Mouse (Mus musculus) kidney, postnatal 10 days (tissue): Measurements from ENCODE around the gene Abhd14b.

Experiments
- DNase-seq: peaks from one replicate; pipeline ENCODE4 v3.0.0; 2021; ENCODE audit warnings: mixed read lengths

The Abhd14b gene

DNA sequence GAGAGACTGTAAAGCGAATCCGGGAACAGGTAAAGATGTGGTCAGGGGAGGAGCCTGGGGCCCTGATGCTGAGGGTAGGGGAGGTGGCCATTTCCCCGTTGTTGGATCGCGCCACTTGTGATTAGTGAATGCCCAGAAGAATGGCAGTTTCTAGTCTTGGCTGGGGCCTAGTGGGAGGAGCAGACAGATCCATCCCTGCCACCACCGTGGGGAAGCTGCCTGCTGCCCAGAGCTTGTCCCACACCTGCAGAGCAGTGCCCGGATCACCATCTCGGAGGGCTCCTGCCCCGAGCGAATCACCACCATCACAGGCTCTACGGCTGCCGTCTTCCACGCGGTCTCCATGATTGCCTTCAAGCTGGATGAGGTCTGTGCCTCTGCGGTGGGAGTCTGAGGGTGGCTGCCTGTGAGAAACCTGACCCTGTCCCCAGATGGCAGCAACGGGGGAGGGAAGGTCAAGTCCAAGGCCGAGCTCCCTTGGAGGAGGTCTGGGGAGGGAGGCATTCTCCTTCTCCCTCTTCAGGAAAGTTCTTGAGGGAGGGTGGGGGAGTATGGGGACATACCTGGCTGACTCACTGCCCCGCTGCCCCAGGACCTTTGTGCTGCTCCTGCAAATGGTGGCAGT lies 13.3 kb downstream of the Abhd14b start:
- DNase-seq, result no peak

DNA sequence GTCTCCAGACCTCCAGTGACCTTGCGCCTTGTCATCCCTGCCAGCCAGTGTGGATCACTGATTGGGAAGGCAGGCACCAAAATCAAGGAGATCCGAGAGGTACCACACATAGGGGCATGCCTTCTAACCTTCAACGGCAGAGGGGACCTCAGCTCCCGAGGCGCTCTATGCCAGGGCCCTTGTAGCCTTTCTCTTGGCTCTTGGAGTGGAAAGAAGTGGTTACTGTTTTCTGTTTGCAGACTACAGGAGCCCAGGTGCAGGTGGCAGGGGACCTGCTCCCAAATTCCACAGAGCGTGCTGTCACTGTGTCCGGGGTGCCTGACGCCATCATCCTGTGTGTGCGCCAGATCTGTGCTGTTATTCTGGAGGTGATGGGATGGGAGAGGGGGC lies 13.8 kb downstream of the Abhd14b start:
- no peak for DNase-seq

DNA sequence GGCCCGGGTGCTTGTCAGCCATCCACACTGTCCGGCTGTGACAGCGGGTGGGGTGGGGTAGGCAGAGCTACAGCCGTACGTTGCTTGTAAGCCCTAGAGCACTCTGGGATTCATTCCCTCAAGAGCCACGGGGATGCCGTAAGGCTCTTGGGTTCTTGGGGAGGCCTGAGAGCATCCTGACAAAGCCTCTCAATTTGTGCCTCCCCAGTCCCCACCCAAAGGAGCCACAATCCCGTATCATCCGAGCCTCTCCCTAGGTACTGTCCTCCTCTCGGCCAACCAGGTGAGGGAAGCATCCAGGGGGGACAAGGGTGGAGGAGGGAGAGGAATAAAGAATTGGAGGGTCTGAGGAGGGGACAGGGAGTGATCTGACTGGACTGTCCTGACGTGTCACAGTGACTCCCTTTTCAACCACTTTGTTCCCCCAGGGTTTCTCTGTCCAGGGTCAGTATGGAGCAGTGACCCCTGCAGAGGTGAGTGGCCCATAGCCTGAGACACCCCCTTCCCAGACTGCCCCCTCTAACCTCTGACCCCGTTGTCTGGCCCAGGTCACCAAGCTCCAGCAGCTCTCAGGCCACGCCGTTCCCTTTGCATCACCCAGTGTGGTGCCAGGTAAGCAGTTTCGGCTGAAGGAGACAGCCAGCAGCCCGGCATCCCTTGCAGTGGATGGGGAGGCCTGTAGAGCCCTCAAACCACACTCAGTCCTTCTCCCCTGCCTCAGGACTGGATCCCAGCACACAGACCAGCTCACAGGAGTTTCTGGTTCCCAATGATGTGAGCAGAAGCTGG lies 14.6 kb downstream of the Abhd14b start:
- no peak for DNase-seq

DNA sequence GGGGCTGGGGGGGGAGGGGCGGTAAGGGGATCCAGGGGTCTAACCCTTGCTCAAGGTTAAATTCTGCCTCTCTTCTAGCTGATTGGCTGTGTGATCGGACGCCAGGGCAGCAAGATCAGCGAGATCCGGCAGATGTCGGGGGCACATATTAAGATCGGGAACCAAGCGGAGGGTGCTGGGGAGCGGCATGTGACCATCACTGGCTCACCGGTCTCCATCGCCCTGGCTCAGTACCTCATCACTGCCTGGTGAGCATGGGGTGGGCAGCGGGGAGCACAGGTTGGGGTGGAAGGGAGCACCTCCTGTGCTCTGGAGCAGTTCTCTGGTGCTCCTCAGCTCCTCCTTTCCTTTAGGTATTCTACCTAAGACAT lies 15.2 kb downstream of the Abhd14b start:
- no peak for DNase-seq

DNA sequence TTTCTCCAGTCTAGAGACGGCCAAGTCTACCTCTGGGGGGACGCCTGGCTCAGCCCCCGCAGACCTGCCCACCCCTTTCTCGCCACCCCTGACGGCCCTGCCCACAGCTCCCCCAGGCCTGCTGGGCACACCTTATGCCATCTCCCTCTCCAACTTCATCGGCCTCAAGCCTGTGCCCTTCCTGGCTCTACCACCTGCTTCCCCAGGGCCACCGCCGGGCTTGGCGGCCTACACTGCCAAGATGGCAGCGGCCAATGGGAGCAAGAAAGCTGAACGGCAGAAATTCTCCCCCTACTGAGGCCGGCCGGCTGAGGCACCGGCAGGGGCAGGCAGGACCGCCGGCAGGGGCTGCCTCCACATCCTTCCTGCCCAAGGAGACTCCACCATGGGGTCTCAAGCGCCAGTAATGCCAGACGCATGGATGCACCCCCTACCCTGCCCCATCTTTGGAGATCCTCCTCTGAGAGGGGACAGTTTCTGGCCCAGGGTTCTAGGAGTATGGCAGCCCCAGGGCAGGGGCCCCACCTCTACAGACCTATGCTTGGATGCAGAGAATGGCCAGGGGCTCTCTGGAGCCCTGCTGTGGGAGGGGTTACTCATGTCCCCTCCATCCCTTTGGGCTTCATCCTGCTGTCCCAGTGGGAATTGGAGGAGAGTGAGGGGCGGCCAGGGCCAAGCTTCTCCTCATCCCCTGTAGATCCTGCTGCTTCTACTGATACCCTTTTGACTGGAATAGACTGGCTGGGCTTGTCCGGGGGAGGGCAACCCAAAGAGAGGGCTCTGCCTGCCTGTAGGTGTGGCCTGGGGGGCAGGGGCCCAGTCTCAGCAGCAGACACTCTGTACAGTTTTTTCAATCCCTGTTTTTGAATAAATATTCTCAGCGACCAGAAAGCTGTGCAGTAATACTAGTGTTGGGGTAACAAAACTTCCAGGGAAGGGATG lies 16.1 kb downstream of the Abhd14b start:
- DNase-seq, result no peak

DNA sequence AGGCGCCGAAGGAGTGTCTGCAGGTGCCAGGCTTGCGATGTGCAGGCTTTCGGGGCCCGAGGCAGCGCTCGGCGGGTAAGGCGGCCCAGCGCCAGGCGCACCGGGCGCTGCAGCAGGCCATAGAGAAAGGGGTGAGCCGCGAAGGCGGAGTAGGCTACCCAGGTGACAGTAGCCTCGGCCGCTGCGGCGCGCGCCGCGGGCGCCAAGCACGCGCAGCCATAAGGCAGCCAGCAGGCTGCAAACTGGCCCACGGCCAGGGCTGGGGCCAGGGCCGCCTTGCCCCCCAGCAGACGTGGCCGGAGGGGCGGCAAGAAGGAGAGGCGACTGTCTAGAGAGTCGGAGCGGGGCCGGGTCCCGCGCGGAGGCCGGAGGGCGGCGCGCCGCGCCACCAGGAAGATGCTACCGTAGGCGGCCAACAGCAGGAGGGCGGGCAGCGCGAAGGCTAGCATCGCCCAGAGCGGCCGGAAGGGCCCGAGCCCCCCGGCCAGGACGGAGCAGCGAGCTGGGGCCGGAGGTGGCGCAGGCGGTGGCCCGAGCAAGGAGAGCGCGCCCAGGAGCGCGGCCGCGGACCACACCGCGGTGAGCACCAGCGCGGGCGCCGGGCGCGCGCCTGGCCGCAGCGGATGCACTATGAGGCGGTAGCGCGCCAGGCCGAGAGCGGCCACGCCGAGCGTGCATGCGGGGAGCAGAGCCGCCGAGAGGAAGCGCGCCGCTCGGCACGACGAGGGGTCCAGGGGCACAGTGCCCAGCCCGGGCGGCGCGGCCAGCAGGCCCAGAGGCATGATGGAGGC lies 17.7 kb downstream of the Abhd14b start:
- peak; percentile 81 for DNase-seq

DNA sequence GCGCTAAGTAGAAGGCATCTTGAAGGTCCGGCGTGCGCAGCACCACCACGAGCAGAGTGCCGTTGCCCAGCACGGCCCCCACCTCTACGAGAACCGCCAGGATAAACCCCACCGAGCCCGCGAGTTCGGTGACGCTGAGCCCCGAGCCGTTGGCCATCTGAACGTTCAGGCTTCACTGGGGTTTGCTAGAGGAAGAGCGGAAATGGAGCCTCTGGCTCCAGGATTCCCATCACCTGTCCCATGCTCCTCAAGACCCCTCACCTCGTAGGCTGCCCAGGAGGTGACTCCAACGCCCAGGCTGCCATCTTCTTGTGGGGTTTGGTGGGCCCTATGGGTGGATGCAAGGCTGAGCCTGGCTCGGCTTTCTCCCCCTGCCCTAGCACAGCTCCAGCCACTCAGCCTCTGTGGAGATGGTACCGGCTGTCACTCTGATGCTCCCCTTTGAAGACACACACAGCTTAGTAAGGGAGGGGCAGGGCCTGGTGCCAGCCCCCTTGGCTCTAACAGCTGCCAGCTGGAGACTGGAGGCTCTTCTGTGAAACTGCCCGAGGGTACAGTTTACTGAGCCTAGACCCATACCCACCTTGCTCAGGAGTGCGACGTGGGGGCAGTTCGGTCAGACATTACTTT lies 18.4 kb downstream of the Abhd14b start, which contains the start of gene Gpr62:
Gene Gpr62, minus strand, starts transcription at position 368 of the 630 bp plus-strand sequence.
- DNase-seq, result no peak

DNA sequence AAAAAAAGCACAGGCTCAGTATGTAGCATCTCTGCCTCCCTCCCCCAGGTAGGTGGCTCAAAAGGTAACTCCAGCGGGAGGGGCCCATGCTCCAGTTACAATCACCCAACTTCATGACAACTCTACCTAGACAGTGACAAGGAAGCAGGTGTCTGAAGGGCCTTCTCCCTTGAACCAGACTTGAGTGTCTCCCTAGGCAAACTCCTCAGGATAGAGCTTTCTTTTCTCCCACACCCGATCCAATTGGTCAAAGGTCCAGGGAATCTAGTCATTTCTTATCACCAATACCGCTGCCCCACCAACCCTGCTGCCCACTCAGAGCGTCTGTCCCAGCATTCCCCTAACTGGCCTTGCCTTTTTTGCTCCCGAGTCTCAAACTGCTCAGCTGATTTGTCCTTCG lies 19.5 kb downstream of the Abhd14b start:
- no peak for DNase-seq

DNA sequence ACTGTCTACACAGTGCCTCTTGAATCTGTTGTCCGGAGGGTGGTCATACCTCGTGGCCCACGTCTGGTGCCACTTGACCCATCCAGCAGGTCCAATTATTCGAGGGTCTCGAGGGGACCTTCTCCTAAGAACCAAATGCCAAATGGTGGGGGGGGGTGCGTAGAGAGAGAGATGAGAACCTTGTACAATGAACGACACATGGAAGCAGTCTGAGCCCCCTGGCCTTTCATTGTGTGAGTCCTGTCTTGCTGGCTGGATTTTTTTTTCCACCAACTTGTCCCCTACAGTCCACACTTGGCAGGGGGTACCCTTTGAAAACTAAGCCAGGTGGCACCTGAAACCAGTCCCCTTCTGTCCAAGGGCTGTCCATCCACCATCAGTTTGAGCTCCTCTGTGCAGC lies 20.5 kb downstream of the Abhd14b start:
- DNase-seq, result no peak

DNA sequence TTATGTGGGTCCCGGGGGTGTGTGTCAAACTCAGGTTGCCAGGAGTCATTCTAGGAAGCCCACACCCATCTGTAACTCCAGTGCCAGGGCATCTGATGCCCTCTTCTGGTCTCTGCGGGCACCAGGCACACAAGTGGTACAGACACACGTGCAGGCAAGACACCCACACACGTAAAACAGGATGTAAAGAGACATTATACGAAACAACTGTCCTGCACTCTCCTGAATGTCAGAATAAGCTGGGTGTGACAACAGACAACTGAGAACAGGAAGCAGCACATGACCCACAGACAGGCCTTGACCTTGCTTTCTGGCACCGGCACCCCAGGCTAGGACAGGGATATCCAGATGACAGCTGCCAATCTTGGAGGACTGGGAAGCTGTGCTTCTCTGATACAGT lies 22.1 kb downstream of the Abhd14b start:
- DNase-seq, result no peak

DNA sequence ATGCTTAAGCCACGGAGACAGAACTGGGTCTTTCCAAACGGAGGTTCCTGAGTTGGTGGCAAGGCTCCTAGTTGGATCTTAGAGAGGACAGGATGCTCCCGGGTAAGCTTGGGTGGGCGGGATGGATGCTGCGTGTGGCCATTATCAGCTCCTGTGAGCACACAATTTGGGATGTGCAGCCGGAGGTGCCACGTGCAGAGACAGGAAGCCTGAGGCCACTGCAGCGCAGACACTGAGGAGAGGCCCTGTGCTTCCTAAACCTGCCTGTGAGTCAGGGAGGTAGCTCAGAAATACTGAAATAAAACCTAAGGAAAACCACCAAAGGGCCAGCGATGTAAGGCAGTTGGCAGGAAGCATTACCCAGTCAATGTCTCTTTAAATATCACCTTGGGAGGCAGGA lies 22.5 kb downstream of the Abhd14b start:
- no peak for DNase-seq

DNA sequence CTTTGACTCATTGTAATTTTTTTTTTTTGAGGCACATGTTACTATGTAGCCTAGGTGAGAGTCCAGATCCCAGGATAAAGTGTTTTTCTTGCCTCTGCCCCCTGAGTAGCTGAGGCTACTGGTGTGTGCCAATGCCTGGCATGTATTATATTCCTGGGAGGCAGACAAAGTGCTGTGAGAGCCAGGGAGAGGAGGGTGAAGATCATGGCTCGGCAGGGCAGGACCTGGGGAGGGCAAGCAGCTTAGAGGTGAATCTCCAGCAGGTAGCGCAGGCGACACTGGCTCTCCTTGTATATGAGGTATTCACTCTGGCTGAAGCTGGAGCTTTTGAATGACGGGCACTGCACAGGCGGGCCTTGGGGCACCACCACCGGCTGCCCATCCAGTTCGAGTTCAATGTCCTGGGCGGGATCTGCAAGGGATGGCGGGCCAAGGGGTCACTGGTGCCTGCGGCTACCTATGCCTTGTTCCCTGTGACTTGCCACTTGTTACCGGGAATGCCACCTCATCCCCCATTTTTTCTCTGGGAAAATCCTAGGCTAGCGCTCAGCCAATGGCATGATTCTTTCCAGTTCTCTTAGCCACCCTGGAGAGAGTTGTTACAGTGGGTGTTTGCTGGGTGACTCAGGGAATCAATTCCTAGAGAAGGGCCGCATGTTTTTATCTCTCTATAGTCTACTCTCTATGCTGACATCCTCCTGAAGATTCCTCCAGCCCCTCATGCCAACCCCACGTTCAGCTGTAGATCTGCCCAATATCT lies 23.9 kb downstream of the Abhd14b start:
- DNase-seq, result no peak

DNA sequence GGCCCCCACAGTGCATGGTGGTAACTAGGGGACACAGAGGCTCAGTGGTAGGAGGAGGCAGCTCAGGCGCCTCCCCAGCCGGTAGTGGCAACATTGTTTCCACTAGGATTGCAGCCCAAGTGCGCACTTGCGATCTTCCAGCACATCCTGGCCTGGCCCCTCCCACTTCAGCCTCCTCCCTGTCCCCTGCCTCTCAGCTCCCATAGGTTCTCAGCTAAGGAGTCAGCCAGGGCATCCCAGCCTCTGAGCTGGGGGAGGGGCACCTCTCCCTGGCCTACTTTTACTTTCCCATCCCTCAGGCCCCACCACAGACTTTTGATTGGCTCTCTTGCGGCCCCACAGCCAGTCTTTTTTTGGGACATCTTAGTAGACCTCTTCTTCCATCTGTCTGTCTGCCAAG lies 24.6 kb downstream of the Abhd14b start:
- peak; percentile 84 for DNase-seq

DNA sequence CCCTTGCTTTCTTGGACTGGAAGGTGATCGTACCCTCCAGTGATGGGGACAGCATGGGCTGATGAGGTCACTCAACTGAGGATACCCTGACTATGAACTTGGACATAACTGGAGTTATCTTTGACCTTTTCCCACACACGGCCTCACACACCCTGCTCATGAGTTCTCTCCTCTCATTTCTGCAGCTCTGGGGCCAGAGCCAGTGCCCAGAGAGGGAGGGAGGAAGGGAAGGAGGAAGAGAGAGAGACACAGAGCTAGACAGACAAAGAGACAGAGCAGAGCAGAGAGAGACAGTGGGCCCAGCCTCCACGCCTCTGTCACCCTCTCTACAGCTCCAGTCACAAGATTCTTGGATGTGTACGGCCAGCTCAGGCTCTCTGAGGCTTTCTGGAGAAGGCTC lies 25.1 kb downstream of the Abhd14b start:
- DNase-seq, result peak; percentile 20

DNA sequence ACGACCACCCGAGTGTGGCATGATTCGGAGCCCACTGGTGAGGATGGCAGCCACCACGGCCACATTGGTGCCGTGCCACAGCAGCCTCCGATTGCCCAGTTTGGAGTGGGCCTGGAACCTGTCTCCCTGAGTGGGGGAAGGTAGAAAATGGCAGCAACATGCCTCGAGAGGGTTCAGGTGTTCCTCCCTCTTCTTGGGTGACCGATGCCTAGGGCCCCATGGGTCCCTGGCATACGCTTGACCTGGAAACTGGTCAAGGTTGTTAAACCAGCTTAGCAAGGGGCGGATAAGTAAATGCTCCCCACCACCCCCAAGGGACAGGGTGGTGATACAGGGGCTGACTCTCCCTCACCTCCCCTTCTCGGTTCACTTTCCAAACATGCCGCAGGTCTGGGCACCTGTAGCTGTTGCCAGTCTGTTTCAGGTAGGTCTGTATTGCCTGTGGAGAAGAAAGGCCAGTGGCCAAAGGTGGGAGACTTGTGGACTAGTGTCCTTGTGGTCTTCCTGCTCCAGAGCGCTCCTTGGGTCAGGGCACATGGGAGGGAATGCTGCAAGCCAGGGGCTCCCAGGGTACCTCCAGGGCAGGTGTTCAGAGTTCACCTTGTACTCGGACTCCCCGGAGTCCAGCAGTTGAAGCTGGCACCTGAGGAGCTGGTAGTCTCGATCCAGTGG lies 26.0 kb downstream of the Abhd14b start:
- DNase-seq, result peak; percentile 26

DNA sequence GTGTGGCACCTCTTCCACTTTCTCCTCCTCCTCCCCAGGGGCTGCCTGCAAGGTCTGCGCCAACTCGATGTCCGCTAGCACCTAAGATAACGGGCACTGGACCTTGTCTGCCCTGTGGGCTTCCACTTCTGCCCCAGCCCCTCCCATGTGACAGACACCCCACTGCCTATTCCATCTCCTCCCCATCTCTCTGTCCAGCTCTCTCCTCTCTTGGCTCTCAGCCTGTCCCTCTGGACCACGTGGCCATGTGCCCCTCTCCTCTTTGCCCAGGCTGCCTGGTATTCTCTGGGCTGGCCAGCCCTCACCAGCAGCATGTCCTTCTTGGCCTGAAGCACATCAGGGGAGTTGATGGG lies 26.5 kb downstream of the Abhd14b start:
- DNase-seq, result peak; percentile 24

DNA sequence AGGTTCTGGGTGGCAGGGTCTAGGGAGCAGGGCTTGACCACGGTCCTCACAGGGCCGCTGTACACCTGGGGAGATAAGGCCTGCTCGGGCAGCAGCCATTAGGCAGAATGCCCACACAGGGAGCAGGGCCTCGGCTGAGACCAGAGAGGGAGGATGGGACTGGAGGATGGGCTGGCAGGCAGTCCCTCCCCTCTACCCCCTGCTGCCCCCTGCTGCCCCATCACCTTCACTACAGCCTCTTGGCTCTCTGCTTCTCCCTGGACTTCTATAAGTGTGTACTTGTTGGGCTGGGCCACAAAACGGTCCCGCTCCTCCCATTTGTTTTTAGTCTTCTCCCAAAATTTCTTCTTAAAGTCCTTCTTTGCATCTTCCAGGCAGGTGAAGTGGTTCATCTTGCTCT lies 27.2 kb downstream of the Abhd14b start:
- DNase-seq, result peak; percentile 84

DNA sequence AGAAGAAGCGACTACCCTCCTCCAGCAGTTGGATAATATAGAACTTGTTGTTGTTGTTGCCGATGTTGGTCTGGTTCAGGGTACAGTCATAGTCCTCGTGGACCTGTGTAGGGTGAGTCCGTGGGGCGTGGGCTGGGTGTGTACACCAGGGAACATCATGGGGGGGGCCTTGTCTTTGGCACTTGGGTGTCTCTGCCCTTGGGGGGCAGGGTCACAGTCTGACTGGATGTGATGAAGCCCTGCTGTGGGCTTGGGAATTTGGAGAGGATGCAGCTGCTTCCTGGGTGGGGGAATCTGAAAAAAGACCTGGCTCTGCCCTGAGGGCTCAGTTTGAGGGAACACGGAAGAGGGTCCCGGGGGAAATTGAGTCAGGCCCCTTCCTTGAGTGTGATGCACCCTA lies 27.8 kb downstream of the Abhd14b start:
- peak; percentile 60 for DNase-seq

DNA sequence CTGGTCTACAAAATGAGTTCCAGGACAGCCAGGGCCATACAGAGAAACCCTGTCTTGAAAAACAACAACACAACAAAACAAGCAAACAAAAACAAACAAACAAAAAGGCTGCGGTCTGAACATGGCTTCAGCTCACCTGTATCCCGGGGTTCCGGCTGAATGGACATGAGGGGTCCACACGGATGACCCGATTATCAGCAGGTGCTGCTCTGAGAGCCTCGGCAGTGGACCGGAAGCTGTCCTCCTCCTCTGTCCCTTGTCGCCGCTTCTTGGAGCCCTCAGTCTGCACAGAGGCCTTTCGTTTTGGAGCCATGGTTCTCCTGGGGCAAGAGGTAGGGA lies 28.4 kb downstream of the Abhd14b start, which contains the start of gene Rrp9:
Gene Rrp9, plus strand, starts transcription at position 301 of the 339 bp plus-strand sequence.
- peak; percentile 28 for DNase-seq

DNA sequence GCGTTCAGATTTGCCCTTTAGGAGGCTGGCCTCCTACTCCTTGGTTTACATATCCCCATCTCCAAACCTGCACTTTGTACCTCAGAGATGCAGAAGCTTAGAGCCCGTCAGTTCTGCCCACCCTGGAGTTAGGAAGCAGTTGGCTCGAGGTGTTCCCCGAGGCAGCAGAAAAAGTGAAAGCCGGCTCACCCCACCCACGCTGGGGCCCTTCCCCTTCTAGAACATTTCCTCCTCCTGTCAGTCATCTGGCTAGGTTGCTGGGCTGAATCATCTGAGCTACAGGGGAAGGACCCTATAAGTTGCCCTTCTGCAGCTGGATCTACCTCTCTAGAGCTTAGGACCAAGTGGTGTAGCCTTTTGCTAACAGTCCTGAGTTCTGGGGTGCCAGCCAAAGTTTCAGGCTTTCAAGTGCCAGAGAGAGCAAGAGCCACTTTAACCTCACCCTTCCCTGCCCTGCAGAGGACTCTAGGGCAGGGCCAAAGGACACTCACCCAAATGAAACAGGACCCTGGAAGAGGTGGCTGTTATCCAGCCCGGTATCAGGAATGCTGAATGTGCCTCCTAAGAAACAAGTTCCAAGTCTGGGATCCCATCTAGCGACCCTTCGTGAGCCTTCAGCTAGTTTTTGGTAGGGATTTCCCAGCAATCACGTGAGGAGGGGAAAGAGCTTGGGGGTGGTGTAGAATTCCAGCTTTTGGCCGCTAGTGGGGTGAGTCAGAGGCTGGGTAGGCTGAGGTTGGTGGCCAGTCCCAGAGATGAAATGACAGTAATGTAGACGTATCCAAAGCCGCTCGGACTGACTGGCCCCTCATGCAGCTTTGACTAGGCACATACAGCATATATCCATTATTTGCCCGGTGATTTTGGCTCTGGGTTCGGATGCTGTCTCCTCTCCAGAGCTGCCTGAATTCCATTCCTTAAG lies 29.0 kb downstream of the Abhd14b start:
- DNase-seq, result peak; percentile 64
